Mouse (Mus musculus): ENCODE results near the gene Kbtbd12.

The Kbtbd12 gene

DNA sequence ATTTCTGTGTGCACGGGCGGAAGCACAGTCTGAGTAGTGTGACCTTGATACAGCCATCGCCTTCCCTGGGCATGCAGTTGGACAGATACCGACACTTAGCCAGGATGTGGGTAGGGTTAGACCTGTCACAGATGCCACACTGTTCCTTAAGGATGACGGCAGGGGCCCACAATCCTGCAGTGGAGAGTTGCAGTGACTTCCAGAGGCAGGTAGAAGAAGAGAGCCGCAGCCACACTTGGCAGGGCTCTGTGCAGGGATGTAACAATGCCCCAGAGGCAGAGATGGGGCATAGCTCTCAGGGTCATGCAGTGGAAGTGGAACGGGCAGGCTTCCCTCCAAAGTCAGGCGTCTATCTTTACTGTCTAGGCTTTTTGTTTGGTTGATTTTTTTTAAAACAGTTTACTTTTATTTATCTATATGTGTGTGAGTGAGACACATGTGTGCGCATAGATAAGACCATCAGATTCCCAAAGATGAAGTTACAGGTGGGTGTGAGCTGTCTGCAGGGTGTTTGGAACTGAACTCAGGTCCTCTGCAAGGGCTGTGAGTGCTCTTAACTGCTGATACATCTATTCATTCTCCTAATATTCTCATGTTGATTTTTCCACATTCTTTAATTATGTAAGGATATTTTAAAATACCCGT lies 89.2 kb downstream of the Kbtbd12 start:
- DNase-seq = peak in 1 of 2 experiments; percentile 3

DNA sequence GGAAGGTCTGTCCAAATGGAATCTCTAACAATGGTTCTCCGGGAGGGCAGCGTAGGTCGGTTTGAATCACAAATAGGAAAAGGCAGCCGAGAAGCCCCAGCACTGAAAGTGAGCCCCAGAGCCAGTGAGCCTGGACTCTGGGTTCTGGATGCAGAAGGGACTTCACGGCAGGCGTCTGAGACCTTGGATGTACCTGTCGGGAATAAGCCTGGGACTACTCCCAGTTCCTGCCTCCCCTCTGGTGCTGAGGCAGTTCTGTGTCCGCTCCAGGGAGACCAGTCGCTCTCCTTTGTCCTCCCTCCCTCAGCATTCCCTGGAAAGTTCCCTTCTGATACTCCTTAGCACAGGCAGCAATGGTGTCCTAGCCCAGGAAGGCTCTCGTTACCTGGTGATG lies 92.4 kb downstream of the Kbtbd12 start:
- DNase-seq = no peak

DNA sequence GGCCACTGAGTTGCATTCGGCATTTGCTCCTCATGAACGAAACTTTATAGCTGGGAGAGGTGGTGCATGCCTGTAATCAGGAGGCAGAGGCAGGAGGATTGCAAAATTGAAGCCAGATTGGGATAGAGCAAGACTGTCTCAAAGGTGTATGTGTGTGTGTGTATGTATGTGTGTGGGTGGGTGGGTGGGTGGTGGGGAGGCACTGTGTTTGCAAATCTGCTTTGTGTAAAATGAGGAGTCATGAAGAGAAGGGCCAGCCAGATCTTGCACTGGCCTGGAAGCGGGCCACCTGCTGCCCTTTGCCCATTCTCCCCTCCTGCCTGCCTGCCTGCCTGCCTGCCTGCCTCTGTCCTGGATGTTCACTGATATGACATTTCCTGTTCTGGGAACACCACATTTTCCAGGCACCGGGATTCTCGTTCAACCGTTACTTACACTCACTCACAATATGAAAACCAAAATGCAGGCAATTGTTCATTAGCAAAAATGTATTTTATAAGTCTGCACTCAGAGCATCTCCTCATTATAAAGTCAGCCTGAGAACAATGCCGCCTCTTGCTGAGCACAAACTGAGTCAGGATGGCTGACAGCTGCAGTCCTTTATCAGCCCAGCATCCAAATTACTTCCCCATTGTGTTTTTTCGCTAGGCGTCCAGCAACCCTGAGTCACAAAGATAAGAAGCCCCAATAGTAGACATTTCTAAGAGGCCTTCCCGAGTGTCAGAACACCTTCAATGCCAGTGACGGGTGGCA lies 92.9 kb downstream of the Kbtbd12 start:
- DNase-seq = peak in 1 of 2 experiments; percentile 31

DNA sequence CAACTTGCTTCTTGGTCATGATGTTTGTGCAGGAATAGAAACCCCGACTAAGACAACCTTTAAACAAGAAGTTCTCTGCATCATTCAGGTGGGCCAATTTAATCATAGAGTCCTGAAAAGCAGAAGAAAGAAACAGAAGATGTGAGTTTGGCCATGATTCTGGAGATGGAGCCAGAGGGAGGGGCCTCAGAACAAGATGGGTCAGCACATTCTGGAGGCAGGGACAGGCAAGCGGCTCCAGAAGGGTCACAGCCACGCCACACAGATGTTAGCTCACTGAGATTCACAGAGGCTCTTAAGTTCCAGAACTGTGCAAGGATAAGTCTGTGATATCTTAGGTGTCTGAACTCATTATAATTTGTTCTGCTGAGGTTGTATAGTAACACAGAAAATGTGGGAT lies 93.5 kb downstream of the Kbtbd12 start:
- DNase-seq = no peak

DNA sequence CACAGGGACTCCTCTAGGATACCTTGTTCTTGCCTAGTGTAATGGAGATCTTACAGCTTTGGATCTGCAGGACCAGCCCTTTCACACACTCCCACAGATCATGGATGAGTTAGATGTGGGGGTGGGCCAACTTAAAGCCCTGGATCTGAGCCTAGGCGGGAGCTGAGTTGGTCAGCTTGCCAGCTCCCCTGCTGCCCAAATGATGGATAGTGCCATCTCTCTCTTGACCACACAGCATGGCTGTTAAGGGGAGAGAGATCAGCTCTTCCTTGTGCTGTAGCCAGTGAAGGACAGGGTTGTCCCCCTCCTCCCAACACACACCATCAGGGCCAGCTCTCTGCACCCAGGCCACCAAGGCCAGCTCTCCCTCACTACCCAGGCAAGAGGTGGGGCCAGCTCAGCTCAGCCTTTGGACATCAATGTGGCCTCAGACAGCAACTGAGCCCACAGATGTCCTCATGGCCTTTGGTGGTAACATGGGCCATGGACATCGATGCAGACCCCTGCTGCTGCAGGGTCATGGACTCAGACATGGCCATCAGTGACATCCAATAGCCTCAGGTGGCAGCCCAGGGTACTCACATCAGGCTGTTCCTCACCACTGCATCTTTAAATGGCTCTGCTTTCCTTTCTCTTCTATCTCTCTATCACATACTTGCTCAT lies 97.5 kb downstream of the Kbtbd12 start:
- DNase-seq = peak; percentile 61 to 72

DNA sequence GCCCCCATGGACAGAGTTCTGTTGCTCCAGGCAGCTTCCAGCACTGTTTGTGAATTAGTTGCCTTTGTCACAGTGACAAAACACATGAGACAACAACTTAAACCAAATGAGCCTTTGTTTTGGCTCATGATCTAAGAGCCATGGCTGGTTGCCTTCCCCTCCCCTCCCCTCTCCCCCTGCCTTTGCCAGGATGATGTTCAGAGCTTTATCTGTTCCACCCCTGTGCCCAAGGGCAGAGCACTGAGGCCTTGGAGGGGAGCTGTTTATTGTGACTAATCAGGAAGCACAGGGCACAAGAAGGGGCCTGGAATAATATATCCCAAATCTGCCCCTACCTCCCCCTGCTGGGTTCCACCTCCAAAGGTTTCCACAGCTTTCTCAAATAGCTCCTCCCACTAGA lies 107.4 kb downstream of the Kbtbd12 start:
- DNase-seq = no peak

DNA sequence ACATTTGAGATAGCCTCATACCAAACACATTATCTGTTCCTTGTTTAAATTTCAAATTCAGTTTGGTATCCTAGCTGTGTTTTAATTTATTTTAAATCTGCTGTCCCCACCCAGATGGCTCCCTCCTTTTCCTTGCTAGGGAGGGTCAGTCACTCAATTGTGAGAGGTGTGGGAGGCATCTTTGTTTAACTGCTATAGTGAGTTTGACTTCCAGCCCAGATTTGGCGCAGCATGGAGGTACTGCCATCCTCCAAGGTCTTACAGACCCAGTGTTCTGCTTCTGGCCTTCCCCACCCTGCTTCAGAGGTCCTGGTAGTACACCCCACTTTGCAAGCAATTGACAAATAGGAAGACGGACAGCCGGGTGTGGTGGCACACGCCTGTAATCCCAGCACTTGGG lies 113.7 kb downstream of the Kbtbd12 start:
- no peak for DNase-seq

DNA sequence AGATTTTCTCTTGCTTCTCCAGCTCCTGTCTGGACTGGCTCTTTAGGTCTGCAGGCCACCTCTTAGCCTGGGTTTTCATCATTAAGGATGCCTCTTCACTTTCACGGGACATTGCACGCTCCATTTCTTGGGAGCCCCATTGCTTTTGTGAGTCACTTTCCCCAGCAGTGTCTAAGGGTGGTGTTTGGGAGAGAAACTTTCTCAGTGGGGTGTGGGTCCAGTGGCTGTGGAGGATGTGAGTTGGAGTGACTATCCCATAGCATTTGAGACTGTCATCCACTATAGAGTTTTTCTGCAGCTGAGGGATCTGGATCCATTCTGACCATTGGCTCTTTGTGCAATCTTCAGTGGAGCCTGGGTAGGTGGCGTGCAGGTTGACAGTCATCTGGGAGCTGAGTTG lies 114.3 kb downstream of the Kbtbd12 start:
- no peak for DNase-seq

DNA sequence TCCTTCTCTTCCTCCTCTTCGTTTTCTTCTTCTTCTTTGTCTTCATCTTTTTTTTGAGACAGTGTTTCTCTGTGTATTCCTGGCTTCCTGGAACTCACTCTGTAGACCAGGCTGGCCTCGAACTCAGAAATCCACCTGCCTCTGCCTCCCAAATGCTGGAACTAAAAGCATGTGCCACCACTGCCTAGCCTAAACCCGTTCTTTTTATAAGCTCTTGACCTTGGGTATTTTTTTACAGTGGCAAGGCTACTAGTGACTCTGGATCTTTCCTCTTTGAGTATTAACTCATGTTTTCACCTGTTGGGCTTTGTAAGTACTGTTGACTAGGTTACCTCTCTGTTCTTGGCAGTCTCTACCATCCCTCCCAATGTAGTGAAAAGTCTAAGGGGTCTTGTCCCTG lies 114.7 kb downstream of the Kbtbd12 start:
- no peak for DNase-seq

DNA sequence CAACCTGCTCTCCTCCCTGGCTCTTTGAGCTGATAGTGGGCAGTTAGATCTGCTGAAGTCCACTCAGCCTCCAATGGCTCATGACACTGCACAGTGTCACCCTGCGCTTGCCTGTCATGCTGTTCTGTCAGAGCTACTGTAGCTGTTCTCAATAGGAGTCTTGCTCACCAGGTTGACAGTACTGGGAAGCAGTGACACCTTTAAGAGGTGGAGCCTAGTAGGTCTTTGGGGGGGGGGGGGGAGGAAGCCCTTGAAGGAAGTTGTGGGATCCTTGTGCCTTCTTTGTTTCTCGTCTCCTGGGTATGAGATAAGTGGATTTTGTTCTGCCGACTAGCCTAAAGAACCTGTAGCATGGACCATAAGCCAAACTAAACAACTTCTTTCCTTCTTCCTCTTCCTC lies 115.1 kb downstream of the Kbtbd12 start:
- DNase-seq = no peak

DNA sequence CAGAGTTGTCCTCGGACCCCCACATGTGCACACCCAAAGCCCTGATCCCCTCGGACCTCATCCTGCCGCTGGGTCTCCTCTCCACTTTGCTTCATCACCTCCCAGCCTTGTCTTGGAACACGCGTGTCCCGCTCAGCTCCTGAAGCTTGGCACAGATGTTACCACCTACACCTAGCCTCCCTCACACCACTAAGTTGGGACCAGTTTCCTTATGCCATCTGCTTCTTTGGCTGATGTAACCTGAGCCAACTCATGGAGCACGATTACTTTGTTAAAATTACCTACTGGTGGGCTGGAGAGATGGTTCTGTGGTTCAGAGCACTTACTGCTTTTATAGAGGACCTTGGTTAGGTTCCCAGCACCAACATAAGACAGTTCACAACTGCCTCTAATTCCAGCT lies 115.9 kb downstream of the Kbtbd12 start:
- no peak for DNase-seq

DNA sequence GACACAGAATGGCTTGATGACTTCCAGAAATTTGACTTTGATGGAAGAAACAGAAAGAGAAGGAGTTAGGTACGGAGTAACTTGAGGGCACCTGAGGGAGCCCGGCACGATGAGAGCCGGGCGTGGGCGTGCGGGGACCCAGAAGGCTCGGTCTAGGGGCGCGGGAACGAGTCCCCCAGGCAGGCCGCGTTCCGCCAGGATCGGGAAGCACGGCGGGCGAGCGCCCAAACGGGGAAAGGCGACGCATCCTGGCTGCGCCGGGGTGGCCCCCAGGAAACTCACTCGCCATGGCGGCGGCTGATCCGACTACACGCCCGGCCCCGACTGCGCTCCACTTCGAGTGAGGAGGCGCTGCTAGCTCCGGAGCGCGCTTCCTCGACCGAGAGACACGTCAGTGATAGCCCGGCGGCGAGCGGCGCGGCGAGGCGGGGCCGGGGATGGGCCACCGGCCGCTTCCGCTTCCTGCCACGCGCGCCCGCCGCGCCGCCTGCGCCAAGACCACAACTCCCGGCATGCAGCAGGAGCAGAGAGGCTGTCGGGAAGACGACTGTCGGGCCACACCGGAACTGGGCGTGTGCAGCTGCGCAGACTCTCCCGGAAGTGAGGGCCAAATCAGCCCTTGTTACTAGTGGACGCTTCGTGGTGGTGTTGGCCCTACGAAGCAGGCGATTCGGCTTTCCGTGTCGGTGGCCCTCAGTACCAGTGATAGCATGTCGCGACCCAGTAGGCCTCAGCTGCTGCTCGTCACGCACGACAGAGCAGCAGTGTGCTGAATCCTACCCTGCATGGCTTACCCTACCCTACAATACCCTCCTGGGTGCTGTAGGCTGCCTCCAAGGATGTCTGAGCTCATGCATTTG lies 119.1 kb downstream of the Kbtbd12 start, which contains the start of gene Sec61a1:
Sec61a1 (minus strand) TSS at position 502 of the 860 bp plus-strand sequence.
- DNase-seq = peak; percentile 95 to 98

DNA sequence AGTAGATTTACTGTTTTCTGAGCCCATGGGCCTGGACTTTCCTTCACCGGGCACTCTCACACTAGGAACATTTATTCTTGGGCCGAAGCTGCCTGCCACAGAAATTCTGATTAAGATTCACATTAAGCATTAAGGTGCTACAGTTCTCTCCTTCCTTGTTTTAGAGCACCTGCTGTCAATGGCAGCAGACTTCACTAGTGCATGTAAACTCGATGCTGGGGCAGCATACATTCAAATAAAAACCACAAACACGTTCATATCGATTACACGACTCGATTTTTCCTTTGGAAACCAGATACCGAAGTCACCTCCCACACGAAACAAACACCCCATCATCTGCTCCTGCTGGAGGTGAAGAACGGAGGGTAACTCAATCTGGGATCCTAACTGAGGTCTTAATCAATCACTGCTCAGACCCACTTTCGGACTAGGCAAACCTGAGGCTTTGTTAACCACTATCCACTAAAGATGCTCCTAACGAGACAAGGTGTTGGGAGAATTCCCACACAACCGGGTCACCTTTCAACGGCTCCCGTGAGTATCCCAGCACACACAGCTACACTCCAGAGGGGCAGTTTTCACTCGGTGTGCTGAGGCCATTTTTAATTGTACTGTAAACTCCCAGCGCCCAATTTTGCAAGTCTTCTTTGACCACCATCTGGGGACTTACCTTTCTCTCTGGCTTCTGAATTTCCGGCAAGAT lies 119.9 kb downstream of the Kbtbd12 start:
- no peak for DNase-seq

DNA sequence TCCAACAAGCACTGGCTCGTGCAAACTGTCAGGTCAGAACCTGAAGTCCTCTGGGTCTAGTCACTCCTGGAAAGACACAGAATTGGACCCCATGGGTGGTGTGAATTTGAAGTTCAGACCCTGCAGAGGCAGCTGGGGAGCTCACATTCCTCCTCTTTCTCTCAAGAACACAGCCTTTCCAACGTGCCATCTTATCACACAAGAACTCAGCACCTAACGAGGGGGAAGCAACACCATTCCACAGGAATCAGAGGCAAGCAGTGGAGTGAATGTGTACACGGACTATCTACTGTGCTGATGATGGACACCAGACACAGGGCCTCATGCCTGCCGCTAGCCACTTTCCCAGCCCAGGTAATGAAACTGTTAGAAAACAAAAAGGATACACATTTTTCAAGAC lies 121.1 kb downstream of the Kbtbd12 start:
- no peak for DNase-seq

DNA sequence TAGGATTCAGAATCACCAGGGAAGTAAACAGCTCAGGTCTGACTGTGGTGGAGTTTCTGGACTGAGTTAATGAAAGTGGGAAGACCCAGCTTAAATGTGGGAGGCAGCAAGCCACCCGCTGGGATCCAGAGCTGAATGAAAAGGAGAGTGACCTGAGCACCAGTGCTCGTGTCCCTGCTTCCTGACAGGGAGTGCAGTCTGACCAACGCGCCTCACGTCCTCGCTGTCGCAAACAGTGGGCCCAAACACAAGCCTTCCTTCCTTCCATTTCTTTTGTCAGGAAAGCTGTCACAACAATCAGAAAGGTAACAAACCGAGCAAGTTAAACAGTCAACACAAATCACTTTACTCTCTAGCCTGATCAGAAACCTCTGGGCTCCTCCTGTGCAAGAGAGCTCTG lies 121.8 kb downstream of the Kbtbd12 start:
- DNase-seq = no peak

DNA sequence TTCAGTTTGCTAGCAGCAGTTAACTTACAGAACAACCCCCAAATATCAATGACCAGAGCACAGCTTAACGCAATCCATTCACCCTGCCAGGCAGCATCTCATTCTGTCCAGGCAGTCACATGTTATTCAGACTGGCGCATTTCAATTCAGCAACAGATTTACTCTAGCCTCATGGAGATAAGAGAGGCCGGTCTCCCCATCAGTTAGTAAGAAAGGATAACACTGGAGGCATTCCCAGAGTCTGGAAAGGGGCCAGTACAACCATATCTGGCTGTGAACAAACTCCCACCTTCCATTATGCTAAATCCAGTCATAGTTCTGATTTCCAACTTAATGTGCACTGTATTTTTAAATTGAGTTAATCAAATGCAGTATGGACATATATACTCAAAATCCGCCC lies 123.2 kb downstream of the Kbtbd12 start:
- DNase-seq = no peak

DNA sequence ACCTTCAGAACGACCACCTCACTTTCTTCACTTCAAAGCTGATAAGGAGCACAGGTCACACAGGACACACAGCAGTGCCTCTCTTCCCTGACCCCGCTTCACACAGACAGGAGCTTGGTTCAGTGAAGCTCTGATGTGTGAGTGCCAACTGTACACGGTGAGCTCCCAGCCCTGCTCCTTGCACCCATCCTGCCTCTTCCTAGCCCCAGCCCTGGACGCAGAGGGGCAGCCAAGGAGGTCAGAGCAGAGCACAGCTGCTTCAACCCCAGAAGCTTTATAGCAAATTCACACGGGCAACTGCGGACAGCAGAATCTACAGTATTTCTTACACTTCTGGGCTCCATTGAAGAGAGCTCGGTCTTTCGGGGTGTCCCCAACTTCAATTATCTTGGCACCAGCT lies 123.8 kb downstream of the Kbtbd12 start:
- DNase-seq = no peak

DNA sequence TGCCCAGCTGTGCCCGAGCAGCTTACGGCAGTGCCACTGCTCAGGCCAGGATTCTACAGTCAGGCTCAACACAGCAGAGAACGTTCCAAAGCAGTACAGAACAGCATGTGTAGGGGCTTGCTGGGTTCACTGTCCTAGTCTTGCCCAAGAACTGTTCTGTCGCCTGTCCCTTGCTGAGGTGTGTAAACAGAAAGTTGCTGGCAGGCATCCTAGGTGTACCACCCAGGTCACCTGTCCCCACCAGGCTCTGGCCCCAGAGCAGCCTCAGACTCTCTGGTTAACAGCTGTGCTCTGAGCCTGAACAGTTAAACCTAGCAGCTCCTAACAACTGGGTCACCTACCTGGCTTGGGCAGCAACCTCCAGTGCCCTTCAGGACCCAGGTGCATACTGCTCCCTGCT lies 134.7 kb downstream of the Kbtbd12 start:
- DNase-seq = no peak

DNA sequence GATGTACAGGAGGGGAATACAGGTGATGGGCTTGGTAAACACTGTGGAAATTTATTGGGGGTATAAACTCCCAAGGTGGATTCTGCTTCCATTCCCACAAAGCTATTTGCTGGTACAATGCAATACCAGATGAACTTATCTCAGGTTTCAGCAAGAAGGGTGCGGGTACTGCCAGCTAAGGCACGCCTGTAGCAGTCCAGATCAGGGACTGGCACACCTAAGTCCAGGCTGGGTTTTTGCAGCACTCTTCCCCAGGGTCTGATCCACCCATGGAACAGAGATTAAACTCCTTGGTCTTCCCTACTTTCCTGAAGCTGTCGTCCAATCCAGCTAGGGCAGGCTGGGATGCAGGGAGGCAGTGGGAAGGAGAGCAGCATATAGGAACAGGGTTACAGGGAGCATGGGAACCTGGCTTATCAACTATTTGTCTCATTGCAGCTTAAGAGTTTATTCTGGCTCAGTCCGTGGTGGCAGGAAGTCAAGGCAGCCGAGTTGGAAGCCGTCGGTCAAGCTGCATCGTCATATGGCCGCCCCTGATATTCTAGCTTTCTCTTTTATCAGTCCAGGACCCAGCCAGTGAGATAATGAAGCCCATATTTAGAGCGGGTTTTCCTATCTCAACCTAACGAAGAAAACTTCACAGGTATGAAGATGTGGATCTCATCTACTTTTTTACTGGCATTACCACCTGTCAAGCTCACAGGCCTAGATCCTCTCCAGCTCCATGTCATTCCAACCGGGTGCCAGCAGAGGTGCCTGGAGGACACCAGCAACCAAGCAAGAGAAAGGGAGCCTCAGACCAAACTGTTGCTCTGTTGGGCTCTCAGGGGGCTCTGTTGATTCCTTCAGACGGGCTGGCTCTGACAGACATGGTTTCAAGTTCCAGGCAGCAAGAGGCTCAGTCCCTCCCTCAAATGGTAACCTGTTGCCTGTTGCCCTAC lies 135.4 kb downstream of the Kbtbd12 start:
- no peak for DNase-seq

DNA sequence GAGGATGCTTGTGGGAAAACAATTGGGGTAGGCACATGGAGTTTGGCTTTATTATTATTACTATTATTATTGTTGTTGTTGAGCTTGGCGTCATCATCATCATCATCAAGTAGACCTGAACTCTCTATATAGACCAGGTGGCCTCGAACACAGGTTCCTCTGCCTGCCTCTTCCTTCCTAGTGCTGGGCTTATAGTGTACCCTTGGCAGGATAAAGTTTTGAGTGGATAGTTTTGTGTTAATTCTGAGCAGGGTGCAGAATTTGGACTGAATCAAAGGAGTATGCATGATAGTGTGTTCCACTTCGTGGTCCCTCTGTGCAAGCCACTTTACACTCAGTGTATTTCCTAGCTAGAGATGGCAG lies 137.4 kb downstream of the Kbtbd12 start:
- no peak for DNase-seq

All from cerebellum, postnatal 10 days (tissue).